Mouse (Mus musculus): ENCODE results near the gene Gm14496. TPM values are rescaled to one million over a fixed set of nuclear protein-coding genes. Genes with fewer than 3 reads are reported as not detected.
A peak's percentile ranks its signal among the peaks of the same experiment; 100 is the strongest.
"Not testable (repeated sequence)": the region's sequence is repeated elsewhere in the genome, so short reads cannot be mapped to it uniquely, and the experiment has no call there.

Gm14496 gene
- not detected in 2 replicates for polyA plus RNA-seq (2015; fragmentation: Nextera tagmentation; extraction: Ambion mirVana)

GRCm38 (mm10) chr2:181990829-181991228 is at the start of gene Gm14496:
Gene Gm14496 (plus strand): TSS chr2:181991129.
- no peak within 1 kb of the TSS for H3K4me3 ChIP-seq
- ATAC-seq (ENCODE audit: borderline replicate concordance, extremely low read depth, low FRiP score, low TSS enrichment), result no peak
- H3K4me1 ChIP-seq, result no peaks in the 10 kb centered on the region
- H3K9me3 ChIP-seq, result no peaks in the 10 kb centered on the region
- WGBS, result 54% methylated on average over 3 of the region's 3 CpGs
- no peak within 1 kb of the TSS for H3K27ac ChIP-seq
- no peaks in the 10 kb centered on the region for H3K36me3 ChIP-seq
- no peak within 1 kb of the TSS for H3K9ac ChIP-seq
- no peak within 1 kb of the TSS for H3K4me2 ChIP-seq
- H3K27me3 ChIP-seq, result no peaks in the 10 kb centered on the region

GRCm38 (mm10) chr2:181952747-181953680 is 37.9 kb upstream of the Gm14496 start:
- ATAC-seq (ENCODE audit: borderline replicate concordance, extremely low read depth, low FRiP score, low TSS enrichment), result peak; percentile 49; the same call in 1 of the 2 replicates
- Histone ChIP-seq H3K4me2 (peak overlapping the region; percentile 47), H3K4me3 (peak overlapping the region; percentile 24)
- not testable (repeated sequence) for H3K9me3 ChIP-seq, H3K36me3 ChIP-seq, H3K27me3 ChIP-seq, H3K4me1 ChIP-seq, H3K9ac ChIP-seq, H3K27ac ChIP-seq
- 15% methylated on average over 21 of the region's 21 CpGs for WGBS

GRCm38 (mm10) chr2:181968395-181968794 is 22.5 kb upstream of the Gm14496 start:
- Histone ChIP-seq H3K36me3 (no peaks in the 10 kb centered on the region), H3K9me3 (no peaks in the 10 kb centered on the region), H3K27me3 (no peaks in the 10 kb centered on the region), H3K4me3 (no peak overlapping the region), H3K27ac (no peak overlapping the region), H3K4me1 (no peaks in the 10 kb centered on the region), H3K4me2 (no peak overlapping the region), H3K9ac (no peak overlapping the region)
- no peak for ATAC-seq (ENCODE audit: borderline replicate concordance, extremely low read depth, low FRiP score, low TSS enrichment)
- 65% methylated on average over 7 of the region's 7 CpGs for WGBS

GRCm38 (mm10) chr2:181969187-181969586 is 21.7 kb upstream of the Gm14496 start:
- no peak overlapping the region for H3K9ac ChIP-seq

GRCm38 (mm10) chr2:181981969-181982368 is 9.0 kb upstream of the Gm14496 start:
- ATAC-seq (ENCODE audit: borderline replicate concordance, extremely low read depth, low FRiP score, low TSS enrichment); H3K36me3 ChIP-seq: not testable (repeated sequence)
- 64% methylated on average over 7 of the region's 7 CpGs for WGBS

More at GRCm38 (mm10) chr2:181969187-181969586, 21.7 kb upstream of the Gm14496 start:
- H3K27ac ChIP-seq, result no peak overlapping the region
- H3K4me3 ChIP-seq, result no peak overlapping the region
- H3K4me1 ChIP-seq, result no peaks in the 10 kb centered on the region
- no peak for ATAC-seq (ENCODE audit: borderline replicate concordance, extremely low read depth, low FRiP score, low TSS enrichment)
- H3K9me3 ChIP-seq, result no peaks in the 10 kb centered on the region
- H3K4me2 ChIP-seq, result no peak overlapping the region
- WGBS, result 94% methylated on average over 2 of the region's 2 CpGs
- H3K36me3 ChIP-seq, result no peaks in the 10 kb centered on the region
- H3K27me3 ChIP-seq, result no peaks in the 10 kb centered on the region

More at GRCm38 (mm10) chr2:181981969-181982368, 9.0 kb upstream of the Gm14496 start:
- H3K4me1 ChIP-seq, H3K4me3 ChIP-seq, H3K9me3 ChIP-seq, H3K27me3 ChIP-seq, H3K4me2 ChIP-seq, H3K27ac ChIP-seq, H3K9ac ChIP-seq: not testable (repeated sequence)

Other genes with a start within 250 kb of the Gm14496 start
- 0.06 and 0.19 TPM in 2 replicates for gene Myt1, start 227.8 kb upstream of the Gm14496 start, polyA plus RNA-seq (2015; fragmentation: Nextera tagmentation; extraction: Ambion mirVana)
- gene Pcmtd2, start 153.3 kb upstream of the Gm14496 start, polyA plus RNA-seq (2015; fragmentation: Nextera tagmentation; extraction: Ambion mirVana), result 30.2 and 32.4 TPM in 2 replicates
- gene Polr3k, start 126.8 kb upstream of the Gm14496 start, polyA plus RNA-seq (2015; fragmentation: Nextera tagmentation; extraction: Ambion mirVana), result 75.1 and 75.3 TPM in 2 replicates